Mouse (Mus musculus) olfactory bulb, adult 2 months (tissue): ENCODE data around the gene Gucy2e. TPM values are rescaled to one million over a fixed set of nuclear protein-coding genes. Genes with fewer than 3 reads are reported as not detected.

ENCODE experiments used
- H3K27ac ChIP-seq: fragments of 200-500 bp; 2 replicates; pipeline ENCODE4 v1.5.1; 2012; ENCODE audit warnings: low read depth, low read length; ENCODE audit not compliant: insufficient read depth
- H3K4me1 ChIP-seq: fragments of 200-500 bp; 2 replicates; pipeline ENCODE4 v1.6.1; 2012; ENCODE audit warnings: low read length; ENCODE audit not compliant: control insufficient read depth, insufficient read depth
- H3K4me3 ChIP-seq: fragments of 200-500 bp; 2 replicates; pipeline ENCODE4 v1.5.1; 2012; ENCODE audit warnings: mild to moderate bottlenecking, low read depth, low read length, moderate library complexity; ENCODE audit not compliant: insufficient read depth
- CTCF ChIP-seq: fragments of 200-500 bp; IDR thresholded peaks from 2 replicates; pipeline ENCODE4 v1.5.1; 2012; ENCODE audit warnings: low read depth, mild to moderate bottlenecking, low read length, moderate library complexity; ENCODE audit not compliant: insufficient read depth
- POLR2A ChIP-seq: fragments of 200-500 bp; IDR thresholded peaks from 2 replicates; pipeline ENCODE4 v1.6.1; 2012; ENCODE audit warnings: mild to moderate bottlenecking, low read depth, low read length, moderate library complexity; ENCODE audit not compliant: insufficient read depth
- WGBS: fragments of 180-500 bp; shearing (Covaris S2); methylation state at CpG from one replicate; pipeline ENCODE4 v1.1.7; 2018; 5-methylcytosine and 5-hydroxymethylcytosine counted together
- polyA plus RNA-seq: library from polyadenylated mRNA; stranded (reverse); fragments of >200 nt; gene quantifications from 2 replicates; pipeline ENCODE4 v1.2.4, GENCODE M21; 2012; ENCODE audit warnings: low replicate concordance; ENCODE audit not compliant: missing spikeins, insufficient read depth, insufficient read length

Gene Gucy2e
- not detected in 2 replicates for polyA plus RNA-seq

DNA sequence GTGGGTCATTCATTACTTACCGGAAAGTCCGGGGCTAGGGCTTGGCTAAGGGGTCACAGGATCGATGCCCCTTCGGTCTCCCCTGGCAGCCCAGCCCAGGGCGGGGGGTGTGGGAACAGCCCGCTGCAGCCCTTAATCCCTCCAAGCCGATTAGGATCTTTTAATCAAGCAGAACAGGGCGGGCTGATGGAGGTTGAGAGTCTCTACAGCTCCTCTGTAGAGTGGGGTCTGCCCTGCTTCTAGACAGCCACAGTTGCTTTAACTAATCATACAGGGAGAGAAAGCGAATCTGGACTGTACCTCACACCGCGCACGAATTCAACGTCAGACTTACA, at the start of gene Gucy2e:
Gucy2e (minus strand) TSS at position 111 of the 335 bp plus-strand sequence.
- 53% methylated on average over 13 of the region's 13 CpGs for WGBS
- peak within 1 kb of the TSS; percentile 51 for H3K4me3 ChIP-seq
- H3K27ac ChIP-seq, result no peak within 1 kb of the TSS
- H3K4me1 ChIP-seq, result peaks cover 13% of the 10 kb centered on the region
- TF ChIP-seq CTCF, result no peak
- TF ChIP-seq POLR2A, result no peak

DNA sequence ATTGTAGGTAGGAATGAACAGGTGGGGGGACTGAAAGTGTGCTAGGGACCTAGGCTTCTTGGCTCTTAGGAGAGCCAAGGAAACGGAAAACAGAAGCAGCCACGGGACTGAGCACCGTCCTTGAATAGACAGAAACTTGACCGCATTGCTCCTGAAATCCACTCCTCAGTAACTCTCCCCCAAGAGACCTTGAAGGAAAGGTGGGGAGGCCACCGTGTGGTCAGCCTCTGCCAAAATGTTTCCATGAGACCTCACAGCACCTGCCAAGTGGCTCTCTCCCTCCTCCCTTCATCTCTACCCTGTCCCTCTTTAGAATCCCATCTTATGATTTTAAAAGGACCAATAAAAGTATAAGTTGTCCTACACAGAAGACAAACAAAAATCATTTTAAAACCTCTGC, 40.4 kb upstream of the Gucy2e start:
- H3K27ac ChIP-seq, result no peak overlapping the region
- WGBS, result 76% methylated on average over 5 of the region's 5 CpGs

DNA sequence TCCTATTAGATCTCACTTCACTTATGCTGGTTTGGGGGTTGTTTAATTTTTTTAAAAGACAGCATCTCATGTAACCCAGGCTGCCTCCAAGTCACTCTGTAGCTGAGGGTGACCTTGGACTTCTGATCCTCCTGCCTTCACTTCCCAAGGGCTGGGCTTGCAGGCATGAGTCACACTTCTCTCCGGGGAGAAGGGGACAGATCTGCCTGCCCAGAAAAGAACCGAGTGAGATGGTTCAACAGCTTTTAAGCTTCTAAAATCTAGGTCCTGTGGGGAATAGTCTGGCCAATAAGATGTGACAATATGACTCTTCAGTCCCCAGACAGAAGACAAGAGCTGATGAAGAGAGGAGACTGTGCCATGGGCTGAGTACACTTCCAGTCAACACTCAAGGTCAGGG, 39.2 kb upstream of the Gucy2e start:
- H3K4me1 ChIP-seq, result peaks cover 10% of the 10 kb centered on the region
- 14% methylated on average over 2 of the region's 2 CpGs for WGBS
- TF ChIP-seq POLR2A (no peak), CTCF (no peak)
- no peak overlapping the region for H3K4me3 ChIP-seq
- H3K27ac ChIP-seq, result peak overlapping the region; percentile 63

More for the DNA sequence above, 40.4 kb upstream of the Gucy2e start:
- TF ChIP-seq POLR2A, result no peak
- TF ChIP-seq CTCF, result no peak
- Histone ChIP-seq H3K4me3 (no peak overlapping the region), H3K4me1 (peaks cover 6% of the 10 kb centered on the region)

DNA sequence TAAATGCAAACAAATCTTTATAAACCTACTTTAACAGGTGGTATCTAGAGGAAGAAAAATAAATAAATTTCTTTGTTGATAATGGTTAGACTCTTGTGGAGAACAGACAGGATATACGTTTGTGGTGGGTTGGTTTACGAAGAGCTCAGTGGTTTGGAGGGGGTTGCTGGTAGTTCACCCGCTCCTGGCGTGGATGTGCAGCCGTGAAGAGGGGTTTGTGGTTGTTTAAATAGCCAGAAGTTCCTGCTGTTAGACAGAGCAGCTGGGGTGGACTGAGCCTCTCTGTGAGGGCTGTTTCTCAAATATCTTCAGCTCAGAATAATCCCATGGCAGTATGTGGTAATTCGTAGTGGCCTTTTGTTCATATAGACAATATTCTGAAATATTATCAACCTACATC, 38.8 kb upstream of the Gucy2e start:
- TF ChIP-seq CTCF (no peak), POLR2A (no peak)
- Histone ChIP-seq H3K4me1 (peaks cover 10% of the 10 kb centered on the region), H3K27ac (0 out of 2 replicates have a peak overlapping the region, but pooled peaks have one; percentile 20), H3K4me3 (no peak overlapping the region)
- 72% methylated on average over 6 of the region's 6 CpGs for WGBS

DNA sequence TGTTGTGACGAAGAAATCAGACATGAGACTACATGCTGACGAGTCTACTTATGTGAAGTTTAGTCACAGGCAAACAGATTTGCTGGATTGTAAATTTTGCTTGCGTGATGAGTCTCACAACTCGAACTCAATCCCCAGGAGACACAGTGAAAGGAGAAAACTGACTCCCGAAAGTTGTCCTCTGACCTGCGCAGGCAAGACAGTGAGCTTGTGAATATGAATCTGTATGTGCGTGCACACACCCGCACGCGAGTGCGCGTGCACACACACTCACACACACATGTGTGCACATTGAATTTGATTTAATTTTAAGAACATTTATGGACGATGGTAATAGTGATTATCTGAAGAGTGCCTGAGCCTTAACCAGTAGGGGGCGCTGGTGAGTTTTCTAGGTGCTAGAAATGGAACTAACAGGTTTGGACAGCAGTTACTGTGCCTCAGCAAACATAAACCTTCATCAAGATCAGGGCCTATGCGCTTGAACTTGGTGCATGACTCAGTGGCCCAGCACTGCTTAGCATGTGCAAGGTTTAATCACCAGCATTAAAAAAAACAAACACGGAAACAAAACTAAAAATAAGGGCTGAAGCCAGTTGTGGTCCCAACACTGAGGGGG, 35.4 kb upstream of the Gucy2e start:
- TF ChIP-seq CTCF, result peak; percentile 46; the same call in 1 of the 2 replicates
- no peak for TF ChIP-seq POLR2A
- Histone ChIP-seq H3K27ac (peak overlapping the region; percentile 24; the same call in 1 of the 2 replicates), H3K4me1 (peaks cover 28% of the 10 kb centered on the region), H3K4me3 (no peak overlapping the region)
- 32% methylated on average over 16 of the region's 16 CpGs for WGBS

DNA sequence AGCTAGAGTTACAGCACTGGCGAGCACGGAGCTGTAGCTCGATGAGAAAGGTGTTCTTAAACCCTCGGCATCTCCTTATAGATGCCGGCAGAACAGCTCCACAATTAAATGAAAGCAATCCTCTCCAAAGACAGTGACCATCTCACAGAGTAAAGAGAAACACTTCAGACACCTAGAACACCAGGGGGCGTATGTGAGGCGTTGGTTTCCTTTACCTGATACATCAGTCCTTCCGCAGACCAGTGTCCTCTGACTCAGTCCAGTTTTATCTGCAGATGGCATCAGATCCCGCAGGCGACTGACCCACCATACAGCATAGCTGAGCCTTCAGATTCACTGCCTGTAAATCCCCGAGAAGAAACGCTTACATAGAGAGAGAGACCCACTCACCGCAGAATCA, 32.7 kb upstream of the Gucy2e start:
- H3K4me3 ChIP-seq, result no peak overlapping the region
- no peak overlapping the region for H3K27ac ChIP-seq
- no peak for TF ChIP-seq CTCF
- no peak for TF ChIP-seq POLR2A
- peaks cover 29% of the 10 kb centered on the region for H3K4me1 ChIP-seq
- 15% methylated on average over 13 of the region's 13 CpGs for WGBS

DNA sequence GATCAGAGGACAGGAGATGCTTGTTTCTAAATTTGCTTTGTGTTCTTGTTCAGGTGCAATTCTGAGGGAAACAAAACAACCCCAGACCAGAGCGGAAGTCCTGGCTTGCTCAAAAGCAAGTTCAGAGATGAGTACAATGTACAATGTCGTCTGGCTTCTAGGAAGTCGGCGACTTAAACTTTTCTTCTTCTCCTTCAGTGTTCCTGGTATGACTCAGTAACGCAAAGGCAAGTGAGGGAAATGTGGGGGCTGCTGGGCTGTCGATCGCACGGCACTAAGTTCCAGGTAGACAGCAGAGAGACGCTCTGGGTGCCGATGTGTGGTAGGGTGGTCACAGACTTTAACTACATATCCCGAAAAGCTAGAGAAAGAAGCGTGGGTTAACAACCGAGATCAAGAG, 31.3 kb upstream of the Gucy2e start:
- WGBS, result 53% methylated on average over 13 of the region's 13 CpGs
- peak overlapping the region; percentile 93 for H3K27ac ChIP-seq
- TF ChIP-seq POLR2A (no peak), CTCF (no peak)
- H3K4me3 ChIP-seq, result no peak overlapping the region
- peaks cover 32% of the 10 kb centered on the region for H3K4me1 ChIP-seq

DNA sequence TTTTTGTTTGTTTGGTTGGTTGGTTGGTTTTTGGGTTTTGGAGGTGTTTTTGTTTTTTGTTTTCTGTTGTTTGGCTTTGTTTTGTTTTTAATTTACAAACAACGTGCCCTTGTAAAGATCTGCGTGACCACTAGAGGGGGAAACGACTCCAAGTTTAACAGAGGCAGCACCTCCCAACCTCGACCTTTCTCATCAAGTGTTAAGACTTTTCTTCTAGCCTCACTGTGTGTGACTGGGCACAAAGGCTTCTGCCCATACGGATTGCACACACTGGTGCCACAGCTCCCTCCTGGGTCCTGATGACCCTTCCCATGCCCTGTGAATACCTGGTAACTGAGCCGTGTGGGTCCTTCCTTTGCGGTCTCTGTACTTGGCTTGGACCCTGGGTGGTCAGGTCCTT, 30.5 kb upstream of the Gucy2e start:
- H3K4me3 ChIP-seq, result no peak overlapping the region
- TF ChIP-seq POLR2A, result no peak
- TF ChIP-seq CTCF, result no peak
- peaks cover 30% of the 10 kb centered on the region for H3K4me1 ChIP-seq
- peak overlapping the region; percentile 93 for H3K27ac ChIP-seq
- 21% methylated on average over 7 of the region's 7 CpGs for WGBS

DNA sequence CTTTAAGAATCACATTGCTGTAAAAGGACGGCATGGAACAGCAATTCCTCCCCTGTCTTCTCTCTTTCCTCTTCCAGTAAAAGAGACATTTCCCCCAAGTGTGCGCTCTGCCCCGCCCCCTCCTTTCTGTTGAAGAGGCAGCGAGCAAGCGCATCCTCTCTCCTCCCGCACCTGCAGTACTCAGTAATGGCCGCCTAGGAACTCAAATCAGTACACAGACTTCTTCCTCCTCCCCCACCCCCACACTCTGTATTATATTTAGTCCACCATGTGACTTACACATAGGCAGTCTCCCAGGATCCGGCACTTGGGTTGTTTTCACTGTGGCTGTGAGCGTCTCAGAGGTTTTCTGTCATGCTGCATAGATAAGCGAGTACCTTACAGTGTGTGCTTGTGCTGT, 29.4 kb upstream of the Gucy2e start:
- Histone ChIP-seq H3K4me1 (peaks cover 25% of the 10 kb centered on the region), H3K27ac (peak overlapping the region; percentile 98), H3K4me3 (0 out of 2 replicates have a peak overlapping the region, but pooled peaks have one; percentile 17)
- TF ChIP-seq CTCF (no peak), POLR2A (0 out of 2 replicates have a peak, but pooled peaks have one; percentile 32)
- 4% methylated on average over 10 of the region's 10 CpGs for WGBS
